Mouse (Mus musculus): ENCODE data around the gene Mogat2.

Mogat2 gene

DNA sequence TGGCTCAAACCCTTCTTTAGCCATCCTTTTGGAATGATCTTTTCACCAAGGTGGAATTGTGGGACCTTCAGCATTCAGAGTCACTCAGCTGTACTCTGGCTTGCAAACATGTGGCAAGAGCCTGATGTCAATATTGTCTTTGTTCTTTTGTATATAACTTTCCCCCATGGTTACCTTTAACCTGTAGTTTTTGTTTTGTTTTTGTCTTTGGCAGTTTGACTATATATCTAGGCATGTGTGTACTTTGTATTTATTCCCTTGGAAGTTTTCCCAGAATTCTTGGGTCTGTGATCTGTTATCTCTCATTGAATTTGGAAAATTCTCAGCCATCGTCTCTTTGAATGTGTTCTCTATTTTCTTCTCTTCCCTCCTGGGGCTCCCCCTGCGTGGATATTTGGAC, 43.9 kb downstream of the Mogat2 start:
- no peak for ATAC-seq (ENCODE audit: low TSS enrichment)

DNA sequence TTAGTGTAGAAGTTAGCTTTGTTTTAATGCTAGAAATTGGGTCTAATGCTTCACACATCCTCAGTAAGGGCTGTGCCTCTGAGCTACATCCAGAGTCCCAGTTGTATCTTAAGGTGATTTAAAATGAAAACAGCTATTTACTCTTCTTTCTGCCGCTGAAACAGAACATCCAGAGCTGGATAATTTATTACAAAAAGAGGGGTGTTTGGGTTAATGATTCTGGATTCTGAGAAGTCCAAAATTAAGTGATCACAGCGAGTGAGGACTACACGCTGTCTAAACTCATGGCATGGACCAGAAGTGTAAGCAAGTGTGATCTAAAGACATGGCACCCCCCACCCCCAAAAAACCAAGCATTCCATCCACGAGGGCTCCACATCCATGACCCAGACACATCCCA, 44.5 kb downstream of the Mogat2 start:
- ATAC-seq (ENCODE audit: low TSS enrichment), result no peak

- no peak for ATAC-seq (ENCODE audit: low TSS enrichment)
Measured at GRCm38 (mm10) chr7:99191411-99191810, 47.0 kb downstream of the Mogat2 start.

GRCm38 (mm10) chr7:99189885-99190284, 48.5 kb downstream of the Mogat2 start:
- no peak for ATAC-seq (ENCODE audit: low TSS enrichment)

DNA sequence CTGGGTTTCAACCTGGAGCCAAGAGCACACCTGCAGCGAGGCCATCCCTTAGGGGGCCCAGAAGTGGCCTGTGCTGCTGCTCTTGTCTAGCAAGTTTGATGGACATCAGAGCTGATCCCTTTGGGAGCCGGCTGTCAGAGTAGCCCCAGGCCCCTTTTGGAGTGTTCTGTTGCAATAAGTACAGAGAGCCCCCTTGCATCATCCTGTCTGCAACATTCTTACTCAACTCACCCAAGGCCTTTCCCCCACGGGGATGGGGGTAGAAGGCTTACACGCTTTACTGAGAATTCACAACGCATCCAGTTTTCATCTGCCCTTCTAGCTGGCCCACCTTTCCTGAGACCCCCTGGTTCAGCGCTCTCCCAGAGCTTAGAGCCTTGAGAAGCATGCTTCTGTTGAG, 49.8 kb downstream of the Mogat2 start:
- no peak for ATAC-seq (ENCODE audit: low TSS enrichment)

DNA sequence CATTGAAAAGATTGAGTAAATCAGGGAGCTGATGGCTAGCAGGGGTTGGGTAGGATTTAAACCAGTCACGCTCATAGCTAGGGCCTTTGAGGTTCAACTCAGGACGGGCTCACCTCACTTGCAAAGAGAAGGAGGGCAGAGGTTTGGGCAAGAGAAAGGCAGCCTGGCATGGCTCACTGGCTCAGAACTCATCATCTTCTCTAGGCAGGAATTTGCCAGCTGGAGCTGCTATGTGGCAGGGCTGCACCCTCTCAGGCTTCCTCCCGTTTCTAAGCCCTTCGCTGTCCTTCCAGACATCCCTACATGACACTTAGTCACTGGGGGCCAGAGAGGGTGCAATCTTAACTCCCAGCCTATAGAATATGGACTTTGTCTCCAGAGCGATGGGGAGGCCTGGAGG, 51.0 kb downstream of the Mogat2 start:
- ATAC-seq (ENCODE audit: low TSS enrichment), result no peak

DNA sequence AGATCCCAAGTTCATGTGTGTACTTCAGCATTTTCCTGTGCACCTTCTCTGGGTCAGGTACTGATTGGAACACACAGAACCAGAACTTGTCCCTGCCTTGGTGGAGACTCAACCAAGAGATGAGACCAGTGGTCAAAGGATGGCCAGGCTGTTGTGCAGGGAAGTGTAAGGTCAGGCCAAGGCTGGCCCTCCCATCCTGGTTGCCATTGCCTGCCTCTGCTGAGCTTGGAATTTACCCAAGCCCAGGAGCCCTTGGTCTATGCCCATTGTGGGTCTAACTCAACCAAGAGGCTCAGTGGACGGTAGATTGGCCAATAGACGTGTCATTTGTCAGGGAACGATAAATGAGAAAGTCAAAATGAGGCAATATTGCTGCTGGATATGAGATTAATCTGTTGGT, 53.0 kb downstream of the Mogat2 start:
- no peak for ATAC-seq (ENCODE audit: low TSS enrichment)

DNA sequence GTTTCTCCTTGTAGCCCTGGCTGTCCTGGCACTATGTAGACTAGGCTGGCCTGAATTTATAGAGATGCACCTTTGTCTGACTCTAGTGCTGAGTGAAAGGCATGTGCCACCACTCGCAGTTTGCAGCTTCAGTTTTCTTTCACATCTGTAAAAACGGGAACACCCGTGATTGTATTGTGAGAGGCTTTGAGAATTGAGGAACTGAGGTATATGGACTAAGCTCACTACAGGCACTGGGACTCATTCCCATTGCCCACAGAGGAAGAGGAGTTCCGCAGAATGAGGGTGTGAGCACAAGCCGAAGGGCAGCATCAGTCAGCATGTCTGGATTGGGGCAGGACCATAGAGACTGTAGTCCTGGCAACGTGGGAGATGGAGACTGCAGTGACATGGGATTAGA, 54.7 kb downstream of the Mogat2 start:
- no peak for ATAC-seq (ENCODE audit: low TSS enrichment)

- ATAC-seq (ENCODE audit: low TSS enrichment), result peak; percentile 83
Measured at GRCm38 (mm10) chr7:99182432-99183172, 55.8 kb downstream of the Mogat2 start, which contains the start of gene Dgat2. Gene Dgat2, minus strand, starts transcription at chr7:99182719.

DNA sequence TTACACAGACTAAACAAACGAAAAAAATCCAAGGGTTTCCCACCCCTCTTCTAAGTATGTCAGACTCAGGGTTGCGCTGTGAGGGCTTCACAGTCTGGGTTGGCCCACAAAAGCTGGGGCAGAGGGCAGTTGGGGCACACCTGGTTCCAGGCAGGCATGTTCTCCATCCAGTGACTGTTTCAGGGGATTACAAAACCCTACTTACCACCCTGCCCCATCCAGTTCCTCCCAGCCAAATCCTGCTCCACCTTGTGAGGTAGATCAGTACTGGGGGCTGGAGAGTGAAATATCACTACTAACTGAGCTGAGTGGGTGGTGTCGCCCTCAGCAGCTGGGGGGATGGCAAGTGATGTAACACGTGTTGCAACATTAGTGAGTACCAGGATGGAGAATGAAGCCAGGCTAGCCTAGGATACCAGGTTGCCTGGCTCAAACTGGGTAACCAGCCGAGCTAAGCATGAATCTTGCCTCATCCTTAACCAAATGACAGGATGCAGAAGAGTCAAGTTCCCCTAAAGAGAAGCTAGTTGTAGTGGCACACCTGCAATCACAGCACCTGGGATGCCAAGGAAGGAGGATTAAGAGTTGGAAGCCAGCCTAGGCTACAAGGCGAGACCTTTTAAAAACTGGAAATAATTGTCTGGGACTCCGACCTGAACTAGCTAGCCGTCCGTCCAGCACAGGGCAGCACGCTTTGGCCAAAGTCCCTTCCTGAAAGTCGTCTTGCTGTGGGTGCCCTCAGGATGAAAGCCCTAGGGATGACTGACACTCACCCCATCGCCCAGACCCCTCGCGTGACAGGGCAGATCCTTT, 56.6 kb downstream of the Mogat2 start:
- ATAC-seq (ENCODE audit: low TSS enrichment), result peak; percentile 15; the same call in 1 of the 2 replicates

- ATAC-seq (ENCODE audit: low TSS enrichment), result no peak
Measured at GRCm38 (mm10) chr7:99180162-99180561, 58.3 kb downstream of the Mogat2 start.

- ATAC-seq (ENCODE audit: low TSS enrichment), result no peak
Measured at GRCm38 (mm10) chr7:99179271-99179670, 59.1 kb downstream of the Mogat2 start.

DNA sequence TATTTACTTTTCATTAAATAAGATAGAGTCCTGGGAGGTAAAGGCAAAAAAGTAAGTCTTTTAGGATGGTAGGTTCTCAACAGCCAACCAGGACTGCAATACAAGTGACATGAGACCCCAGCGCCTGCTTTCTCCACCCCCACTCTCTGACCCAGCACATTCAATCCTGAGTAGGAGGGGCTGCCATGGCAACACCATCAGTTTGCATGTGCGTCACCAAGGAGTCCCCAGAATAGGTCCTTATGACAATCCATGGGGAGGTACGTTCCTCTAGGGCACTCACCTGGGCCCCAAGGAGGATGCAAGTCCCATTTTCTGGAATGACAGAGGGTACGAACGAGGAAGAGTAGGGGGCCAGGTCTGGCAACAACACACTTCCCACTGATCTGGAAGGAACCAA, 61.0 kb downstream of the Mogat2 start:
- no peak for ATAC-seq (ENCODE audit: low TSS enrichment)

DNA sequence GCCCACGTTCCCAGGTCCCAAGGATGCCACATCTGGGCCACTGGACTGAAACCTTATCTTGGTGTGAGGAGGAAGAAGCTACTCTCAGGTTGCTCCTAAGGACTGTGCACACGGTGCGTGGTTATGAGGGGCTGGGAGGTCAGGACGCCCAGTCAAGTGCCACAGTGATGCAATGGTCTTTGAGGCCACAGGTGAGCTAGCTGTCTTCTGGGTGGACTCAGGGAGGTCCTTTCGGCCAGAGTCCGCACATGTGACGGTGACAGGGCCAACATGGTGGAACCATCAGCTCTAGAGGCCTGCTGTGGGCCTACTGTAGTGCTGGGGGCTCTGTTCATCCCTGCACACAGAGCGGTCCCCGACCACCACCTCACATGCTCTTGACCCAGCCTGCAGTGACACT, 62.8 kb downstream of the Mogat2 start:
- no peak for ATAC-seq (ENCODE audit: low TSS enrichment)

GRCm38 (mm10) chr7:99175118-99175517, 63.3 kb downstream of the Mogat2 start:
- no peak for ATAC-seq (ENCODE audit: low TSS enrichment)

DNA sequence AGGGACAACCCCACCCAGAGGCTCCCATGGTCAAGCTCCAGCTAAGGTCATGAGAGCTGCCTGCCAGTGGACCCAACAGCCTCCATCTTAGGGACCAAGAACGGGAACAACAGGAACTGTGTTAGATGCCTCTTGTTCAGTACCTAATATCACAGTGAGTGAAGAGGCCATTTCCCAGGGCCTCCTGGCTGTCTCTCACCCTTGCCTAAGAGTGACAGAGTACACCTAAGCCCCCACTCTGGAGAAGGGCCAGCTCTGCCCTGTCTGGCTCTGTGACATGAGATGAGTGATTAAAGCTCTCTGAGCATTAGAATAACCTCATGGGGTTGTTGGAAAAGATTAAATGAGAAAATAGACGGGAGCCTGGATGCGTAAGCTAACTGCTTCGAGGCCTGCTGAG, 64.4 kb downstream of the Mogat2 start:
- no peak for ATAC-seq (ENCODE audit: low TSS enrichment)

DNA sequence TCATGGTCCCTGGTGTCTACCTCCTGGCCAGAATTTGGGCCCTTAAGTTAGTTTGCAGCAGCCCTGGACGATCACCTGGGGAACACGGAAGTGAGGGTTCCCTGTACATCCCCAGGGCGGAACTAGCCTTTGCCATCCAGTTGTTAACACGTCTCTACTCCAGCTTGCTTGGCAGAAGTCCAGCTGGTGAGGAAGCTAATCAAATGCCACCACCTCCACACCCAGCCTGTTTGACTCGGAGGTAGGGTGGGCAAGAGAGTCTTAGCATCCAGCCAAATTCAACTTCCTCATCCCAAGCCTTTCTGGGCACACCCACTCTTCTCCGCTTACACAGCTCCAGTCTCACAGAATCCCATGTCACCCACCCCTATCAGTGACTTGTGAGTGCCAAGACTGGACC, 65.5 kb downstream of the Mogat2 start:
- ATAC-seq (ENCODE audit: low TSS enrichment), result no peak

DNA sequence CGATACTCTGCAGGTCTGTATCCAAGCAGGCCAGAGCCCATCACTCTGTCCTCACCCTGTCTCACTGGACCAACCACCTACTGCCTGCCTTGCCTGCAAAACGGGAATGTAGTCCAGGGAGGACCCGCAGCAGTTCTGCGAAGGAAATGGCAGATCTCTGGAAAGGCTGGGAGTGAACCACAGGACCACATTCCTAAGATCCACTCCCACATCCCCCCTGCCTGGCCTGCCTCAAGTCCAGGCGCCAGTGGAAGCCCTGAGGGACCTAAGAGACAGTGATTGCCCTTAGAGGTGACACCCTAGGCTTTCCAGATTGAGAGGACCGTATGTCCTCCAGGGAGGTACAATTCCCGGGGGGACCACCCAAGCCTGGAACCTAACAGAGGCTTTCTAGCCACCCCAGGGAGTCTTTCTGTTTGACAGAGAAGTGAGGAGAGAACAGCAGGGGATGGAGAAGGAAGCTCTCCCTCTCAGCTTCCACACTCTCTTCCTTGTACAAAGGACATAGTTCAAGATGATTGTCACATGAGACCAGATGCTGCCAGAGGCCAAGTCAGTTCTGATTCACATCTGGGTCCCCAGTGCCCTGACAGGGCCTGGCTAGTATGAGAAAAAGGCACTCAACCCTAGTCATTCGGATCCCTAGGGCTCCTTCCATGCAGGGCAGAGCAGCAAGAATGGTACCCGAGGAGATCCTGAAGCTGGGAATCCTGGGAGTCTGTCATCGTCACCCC, 66.5 kb downstream of the Mogat2 start:
- ATAC-seq (ENCODE audit: low TSS enrichment), result no peak

- no peak for ATAC-seq (ENCODE audit: low TSS enrichment)
Measured at GRCm38 (mm10) chr7:99170519-99170918, 67.9 kb downstream of the Mogat2 start.

- peak; percentile 51 for ATAC-seq (ENCODE audit: low TSS enrichment)
Measured at GRCm38 (mm10) chr7:99169717-99170403, 68.6 kb downstream of the Mogat2 start.

Measured in frontal cortex, adult (tissue).